Mouse (Mus musculus): ENCODE data around the gene Gm3285. TPM values are rescaled to one million over a fixed set of nuclear protein-coding genes. Genes with fewer than 3 reads are reported as not detected.

Gene Gm3285
- not detected for total RNA-seq (2021)

DNA sequence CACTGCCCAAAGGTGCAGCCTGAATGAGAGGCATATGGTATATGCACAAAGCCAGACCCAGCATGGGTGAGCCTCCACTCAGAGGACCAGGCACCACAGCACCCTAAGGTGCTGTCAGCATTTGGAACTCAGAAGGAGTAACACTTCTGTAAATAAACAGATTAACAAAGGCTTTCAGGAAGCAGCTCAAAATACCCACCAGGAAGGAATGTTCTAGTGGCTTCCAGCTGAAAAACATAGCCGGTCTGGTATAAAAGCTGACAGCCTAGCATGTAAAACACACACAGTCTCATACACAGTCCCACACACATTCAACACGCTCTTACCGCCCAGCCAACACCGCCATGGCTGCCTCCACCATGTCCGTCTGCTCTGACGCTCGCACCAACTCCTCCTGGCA, at the start of gene Gm3285:
TSS of gene Gm3285 (plus strand) at position 301 of the 400 bp plus-strand sequence.
- no peak for DNase-seq

GRCm38 (mm10) chr10:77814382-77814781, 47.4 kb upstream of the Gm3285 start, which contains the start of gene Gm2696:
Gene Gm2696, plus strand, starts transcription at chr10:77814682.
- DNase-seq: no peak

- no peak for DNase-seq
Measured at GRCm38 (mm10) chr10:77815514-77815913, 46.3 kb upstream of the Gm3285 start.

- no peak for DNase-seq
Measured at GRCm38 (mm10) chr10:77818523-77818922, 43.3 kb upstream of the Gm3285 start.

- DNase-seq: no peak
Measured at GRCm38 (mm10) chr10:77819203-77819602, 42.6 kb upstream of the Gm3285 start.

GRCm38 (mm10) chr10:77826951-77827350, 34.8 kb upstream of the Gm3285 start, which contains the start of gene Krtap10-4:
Gene Krtap10-4, minus strand, starts transcription at chr10:77827095.
- DNase-seq: no peak

DNA sequence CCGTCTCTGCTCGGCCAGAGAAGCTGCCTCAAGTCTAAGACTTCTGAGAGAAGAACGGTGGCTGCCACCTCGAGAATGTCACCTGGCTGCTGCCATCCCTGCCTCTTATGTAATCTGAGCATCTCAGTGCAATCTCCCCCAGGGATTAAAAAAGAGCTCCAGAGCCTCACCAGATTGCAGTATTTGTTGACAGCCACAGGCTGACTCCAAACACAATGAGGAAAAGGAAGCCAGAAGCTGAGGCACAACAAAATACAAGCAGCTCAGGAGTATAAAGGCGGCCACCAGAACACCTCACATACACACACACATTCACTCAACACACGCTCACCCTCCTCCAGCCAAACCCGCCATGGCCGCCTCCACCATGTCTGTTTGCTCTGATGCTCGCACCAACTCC, 26.1 kb upstream of the Gm3285 start, which contains the start of gene Krtap10-10:
TSS of gene Krtap10-10 (plus strand) at position 301 of the 400 bp plus-strand sequence.
- no peak for DNase-seq

DNA sequence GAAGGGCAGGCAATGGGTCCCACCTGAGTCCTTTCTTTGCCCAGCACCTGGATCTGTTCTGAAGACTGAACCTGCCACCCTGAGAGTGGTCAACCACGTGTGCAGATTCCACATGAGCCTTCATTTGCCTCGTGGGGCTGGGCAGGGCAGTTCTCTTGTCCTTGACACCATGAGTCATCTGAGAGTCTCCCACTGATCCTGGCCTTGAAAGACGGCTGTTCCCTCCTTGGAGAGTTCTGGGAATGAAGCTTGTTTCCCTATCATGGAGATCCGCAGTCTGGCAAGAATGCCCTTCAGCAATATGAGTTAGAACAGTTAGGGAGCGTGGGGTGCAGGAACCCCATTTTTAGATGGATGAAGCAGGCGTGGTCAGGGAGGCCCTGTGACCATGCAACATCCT, 22.8 kb upstream of the Gm3285 start:
- no peak for DNase-seq

- no peak for DNase-seq
Measured at GRCm38 (mm10) chr10:77846503-77846902, 15.3 kb upstream of the Gm3285 start, which contains the start of gene Gm36176. Gene Gm36176, plus strand, starts transcription at chr10:77846803.

GRCm38 (mm10) chr10:77846961-77847360, 14.8 kb upstream of the Gm3285 start:
- DNase-seq: no peak

- no peak for DNase-seq
Measured at GRCm38 (mm10) chr10:77847538-77847937, 14.2 kb upstream of the Gm3285 start.

- no peak for DNase-seq
Measured at GRCm38 (mm10) chr10:77852559-77852958, 9.2 kb upstream of the Gm3285 start, which contains the start of gene Gm10318. Gene Gm10318, plus strand, starts transcription at chr10:77852859.

- DNase-seq: no peak
Measured at GRCm38 (mm10) chr10:77864067-77864761, 2.4 kb downstream of the Gm3285 start.

GRCm38 (mm10) chr10:77864762-77865143, 3.0 kb downstream of the Gm3285 start:
- DNase-seq: no peak

- DNase-seq: no peak
Measured at GRCm38 (mm10) chr10:77867546-77867945, 5.8 kb downstream of the Gm3285 start.

DNA sequence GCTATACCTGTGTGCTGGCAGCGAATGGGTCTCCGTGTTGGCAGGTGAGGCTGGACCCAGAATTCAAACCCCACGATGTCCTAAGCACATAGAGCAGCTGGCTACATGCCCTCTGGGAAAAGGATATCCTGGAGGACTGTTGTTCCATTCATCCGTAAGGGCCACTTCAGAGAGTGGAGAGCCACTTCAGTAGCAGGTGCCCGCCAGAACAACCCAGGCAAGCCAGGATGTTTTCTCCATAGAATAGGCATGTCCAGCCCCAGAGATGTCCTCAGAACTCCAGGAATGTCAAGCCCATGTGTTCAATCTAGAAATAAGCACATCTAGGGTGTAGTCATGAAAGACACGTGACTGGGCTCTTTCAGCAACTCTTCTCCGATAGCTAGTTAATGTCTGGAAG, 7.9 kb downstream of the Gm3285 start:
- no peak for DNase-seq

DNA sequence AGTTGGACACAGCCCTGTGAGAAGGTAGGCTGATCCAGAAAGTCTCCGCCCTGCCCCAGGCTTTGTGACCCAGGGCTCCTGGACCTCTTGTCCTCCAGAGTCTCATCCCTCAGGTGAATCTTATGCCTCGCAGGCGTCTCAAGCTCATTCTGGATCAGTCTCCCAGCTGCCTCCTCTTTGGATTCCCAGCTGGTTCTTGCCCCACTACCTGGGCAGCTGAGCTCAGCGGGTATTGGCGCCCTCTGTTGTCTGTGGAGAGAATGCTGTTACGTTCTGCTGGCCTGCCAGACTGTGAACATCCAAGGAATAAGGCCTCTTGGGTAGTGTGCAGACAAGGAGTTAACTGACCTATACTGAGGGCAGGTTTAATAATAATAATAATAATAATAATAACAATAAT, 17.2 kb downstream of the Gm3285 start:
- DNase-seq: peak; percentile 35 to 41

DNA sequence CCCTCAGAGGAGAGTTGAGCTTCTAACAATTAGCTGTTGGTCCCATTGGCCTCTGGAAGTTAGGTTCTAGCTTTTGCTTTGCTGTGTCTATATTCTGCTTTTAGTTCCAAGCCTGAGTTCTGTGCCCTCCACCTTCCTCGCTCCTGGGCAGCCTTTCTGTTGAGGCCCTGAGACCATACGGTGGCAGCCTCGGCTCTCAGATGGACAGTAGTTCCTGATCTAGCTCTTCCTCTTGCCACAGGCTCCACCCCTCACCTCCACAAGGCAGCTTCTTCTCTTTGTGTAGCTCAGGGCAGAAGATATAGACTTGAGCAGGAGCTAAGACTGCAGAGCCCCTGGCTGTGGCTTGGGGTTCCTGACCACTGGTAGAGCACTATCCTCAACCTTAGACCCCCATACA, 18.5 kb downstream of the Gm3285 start:
- no peak for DNase-seq

DNA sequence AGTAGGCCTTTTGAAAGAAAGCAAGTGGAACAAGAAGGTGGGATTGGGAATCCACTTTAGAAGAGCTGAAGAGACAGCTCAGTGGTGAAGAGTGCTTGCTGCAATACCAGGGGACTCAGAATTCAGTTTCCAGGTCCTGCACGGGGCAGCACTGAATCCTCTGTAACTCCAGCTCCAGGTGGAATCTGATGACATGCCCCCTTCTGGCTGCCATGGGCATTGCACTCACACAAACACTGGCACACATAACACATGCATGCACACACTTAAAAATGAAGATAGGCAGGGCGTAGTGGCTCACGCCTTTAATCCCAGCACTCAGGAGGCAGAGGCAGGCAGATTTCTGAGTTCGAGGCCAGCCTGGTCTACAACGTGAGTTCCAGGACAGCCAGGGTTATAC, 20.8 kb downstream of the Gm3285 start:
- no peak for DNase-seq

GRCm38 (mm10) chr10:77886007-77886747, 24.4 kb downstream of the Gm3285 start:
- DNase-seq: no peak

DNA sequence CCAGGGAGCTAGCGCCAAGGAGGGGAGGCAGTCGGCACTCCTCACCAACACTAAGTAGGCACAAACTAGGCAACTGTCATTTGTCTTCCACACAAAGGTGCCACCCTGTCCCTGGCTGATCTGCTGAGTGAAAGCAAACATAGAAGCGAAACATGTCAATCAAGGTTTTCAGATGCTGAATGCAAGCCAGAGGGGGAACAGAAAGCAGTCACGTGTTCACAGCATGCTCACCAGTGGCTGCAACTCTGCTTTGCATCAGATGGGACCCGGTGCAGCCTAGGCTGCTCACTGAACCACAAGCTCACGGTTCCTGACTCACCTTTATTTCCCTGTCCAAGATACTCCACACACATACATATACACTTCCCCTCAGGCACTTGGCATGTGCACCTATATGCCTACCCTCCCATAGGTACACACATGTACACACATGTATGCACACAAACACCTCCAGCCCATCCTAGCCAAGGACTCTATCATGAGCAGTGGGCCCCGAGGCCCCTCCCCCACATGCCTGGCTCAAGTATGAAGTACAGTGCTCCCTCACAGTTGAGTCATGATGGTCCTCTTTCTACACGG, 29.3 kb downstream of the Gm3285 start:
- DNase-seq: no peak

DNA sequence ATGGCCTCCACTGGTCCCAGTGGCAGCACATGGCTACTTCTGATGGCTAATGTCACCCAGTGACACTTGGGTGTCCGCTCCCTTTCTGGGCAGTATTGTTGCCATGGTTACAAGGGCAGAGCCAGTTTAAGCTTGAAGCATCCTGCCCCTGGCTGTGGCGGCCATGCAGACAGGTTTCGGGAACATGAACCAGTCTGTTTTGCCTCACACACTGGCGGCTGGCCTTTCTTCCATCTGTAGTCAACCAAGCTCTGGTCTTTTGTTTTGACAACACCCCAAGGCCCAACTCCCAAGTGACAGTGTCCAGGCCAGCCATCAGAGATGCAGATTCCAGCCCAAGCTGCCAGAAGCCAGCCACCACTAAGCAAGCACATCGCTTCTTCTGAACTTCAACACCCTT, 33.8 kb downstream of the Gm3285 start:
- no peak for DNase-seq

DNA sequence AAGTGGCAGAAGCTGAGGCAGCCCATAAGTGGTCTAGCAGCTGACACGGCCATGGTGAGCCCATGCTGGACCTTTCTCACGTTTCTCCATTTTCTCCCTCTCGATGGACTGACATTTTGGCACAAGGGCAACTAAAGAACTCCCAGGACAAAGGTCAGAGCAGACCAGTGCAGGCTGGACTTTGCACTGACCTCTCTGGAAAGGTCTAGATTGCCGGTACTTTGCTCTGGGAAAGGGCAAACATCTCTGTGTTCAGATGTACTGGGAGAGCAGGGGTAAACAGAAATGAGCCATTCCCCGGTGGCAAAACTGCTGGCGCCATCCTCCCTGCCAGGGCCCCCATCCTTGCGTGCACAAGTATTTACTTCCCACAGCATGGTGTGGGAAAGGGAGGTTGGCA, 38.4 kb downstream of the Gm3285 start:
- no peak for DNase-seq

All from layer of hippocampus, postnatal 36 days (tissue).